1 mouse cellular context compared by ENCODE assay signal in genomic region chr14:26047026-26047425, GRCm38 (mm10). TPM values are rescaled to one million over a fixed set of nuclear protein-coding genes. Genes with fewer than 3 reads are reported as not detected.
"Had no signal": no experiment of that assay in that cellular context is flagged by ENCODE, and none has a peak within 500 bp of the region (broad histone marks: within the 10 kb centered on the region; RNA-seq: fewer than 3 reads in every experiment).

No protein-coding gene starts in this region.

RNA-seq across cellular contexts. Expression of gene Cphx2, which starts 34.3 kb away (rescaled TPM):
- total RNA-seq: neutrophil, adult 5-6 weeks had no signal

RNA-seq across cellular contexts. Expression of gene Cphx3, which starts 35.1 kb away (rescaled TPM):
- total RNA-seq: neutrophil, adult 5-6 weeks had no signal
